Mouse (Mus musculus): ENCODE measurements around the gene Ell2. TPM values are rescaled to one million over a fixed set of nuclear protein-coding genes. Genes with fewer than 3 reads are reported as not detected.

Gene Ell2
- total and polyA plus RNA-seq, 2 experiments from 2014 or later = 2.2 to 3.5 TPM

DNA sequence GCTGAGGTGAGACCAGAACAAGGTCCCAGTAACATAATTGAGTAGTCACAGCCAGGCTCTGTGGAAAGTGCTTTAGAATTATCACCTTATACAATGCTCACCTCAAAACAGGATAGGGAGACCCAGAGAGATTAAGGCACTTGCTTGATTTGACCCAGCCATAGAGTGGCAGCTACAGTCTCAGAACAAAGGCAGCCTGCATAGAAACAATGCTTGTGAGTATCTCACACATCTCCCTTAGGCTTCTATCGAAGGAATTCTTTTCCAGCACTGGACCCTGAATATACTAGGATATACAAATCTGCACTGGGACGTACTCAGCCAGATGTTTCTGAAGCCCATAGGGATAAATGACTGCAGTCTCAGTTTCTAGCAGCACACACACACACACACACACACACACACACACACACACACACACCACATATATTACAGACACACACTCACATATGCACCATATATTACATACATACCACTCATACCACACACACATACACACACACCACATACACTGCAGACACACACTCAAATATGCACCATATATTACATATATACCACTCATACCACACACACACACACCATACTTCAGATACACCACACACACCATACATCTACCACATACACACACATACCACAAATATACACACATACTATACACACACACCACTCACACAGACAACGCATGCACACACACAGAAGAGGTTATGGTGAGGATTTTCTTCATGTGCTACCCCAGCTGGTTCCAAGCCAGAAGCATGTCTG lies 112.6 kb downstream of the Ell2 start:
- DNase-seq (ENCODE audit: low spot score) = no peak
- TF ChIP-seq CTCF (IDR thresholded peaks at IDR 0.05) = no peak
- 0 out of 2 replicates have a peak, but pooled peaks have one; percentile 27 for ATAC-seq (ENCODE audit: low FRiP score)
- Histone ChIP-seq H3K4me2 (ENCODE audit: low read depth, low read length, poor library complexity, severe bottlenecking) (no peak overlapping the region), H3K27me3 (ENCODE audit: insufficient read depth, low read length) (no peaks in the 10 kb centered on the region), H3K4me1 (ENCODE audit: insufficient read depth, low read length) (no peaks in the 10 kb centered on the region), H3K9ac (replicated peaks; ENCODE audit: low read length, poor library complexity, severe bottlenecking) (no peak overlapping the region), H3K27ac (ENCODE audit: low read depth, low read length) (no peak overlapping the region), H3K4me3 (ENCODE audit: low read depth, low read length) (no peak overlapping the region), H3K36me3 (ENCODE audit: insufficient read depth, low read length) (no peaks in the 10 kb centered on the region), H3K9me3 (ENCODE audit: low read length) (no peaks in the 10 kb centered on the region)
- 64% methylated on average over 3 of the region's 3 CpGs for WGBS

DNA sequence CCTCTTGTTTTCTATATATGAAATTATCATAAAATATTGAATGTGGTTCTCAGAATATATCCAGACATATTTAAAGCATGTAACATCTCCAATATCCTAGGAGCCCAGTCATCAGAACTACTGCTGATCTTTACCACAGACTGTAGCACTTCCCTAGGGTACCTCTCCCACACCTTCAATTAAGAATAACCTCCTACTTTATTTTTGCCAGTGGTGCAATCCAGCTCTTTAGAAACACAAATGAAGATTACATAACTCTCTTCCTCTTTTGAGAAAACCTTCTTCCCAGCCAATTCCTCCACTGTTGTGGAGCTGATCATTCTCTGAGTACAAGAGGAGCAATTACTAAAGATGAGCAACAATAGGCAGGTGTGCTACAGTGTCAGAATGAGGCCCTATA lies 113.3 kb downstream of the Ell2 start:
- Histone ChIP-seq H3K27ac (ENCODE audit: low read depth, low read length) (no peak overlapping the region), H3K9ac (replicated peaks; ENCODE audit: low read length, poor library complexity, severe bottlenecking) (no peak overlapping the region), H3K36me3 (ENCODE audit: insufficient read depth, low read length) (no peaks in the 10 kb centered on the region), H3K4me2 (ENCODE audit: low read depth, low read length, poor library complexity, severe bottlenecking) (no peak overlapping the region), H3K27me3 (ENCODE audit: insufficient read depth, low read length) (no peaks in the 10 kb centered on the region), H3K4me1 (ENCODE audit: insufficient read depth, low read length) (no peaks in the 10 kb centered on the region), H3K9me3 (ENCODE audit: low read length) (no peaks in the 10 kb centered on the region), H3K4me3 (ENCODE audit: low read depth, low read length) (no peak overlapping the region)
- TF ChIP-seq CTCF (IDR thresholded peaks at IDR 0.05) = no peak
- DNase-seq (ENCODE audit: low spot score) = no peak
- no peak for ATAC-seq (ENCODE audit: low FRiP score)

Other genes with a start within 250 kb of the Ell2 start
- gene Glrx, start 133.1 kb downstream of the Ell2 start, total RNA-seq (2014; rRNA removed) = 61.7 and 66.3 TPM in 2 replicates
- 69.3 and 71.4 TPM in 2 replicates for gene Glrx, start 133.1 kb downstream of the Ell2 start, polyA plus RNA-seq (2015; fragmentation: Nextera tagmentation; extraction: Ambion mirVana)
- gene Rhobtb3, start 237.2 kb downstream of the Ell2 start, total RNA-seq (2014; rRNA removed) = 31.7 and 67.6 TPM in 2 replicates
- 11.6 and 12.1 TPM in 2 replicates for gene Rhobtb3, start 237.2 kb downstream of the Ell2 start, polyA plus RNA-seq (2015; fragmentation: Nextera tagmentation; extraction: Ambion mirVana)

Data from midbrain, postnatal 0 days (tissue).